Mouse (Mus musculus) limb, embryonic 15.5 days (tissue): ENCODE results near the gene Phgr1. TPM values are rescaled to one million over a fixed set of nuclear protein-coding genes. Genes with fewer than 3 reads are reported as not detected.
A peak's percentile ranks its signal among the peaks of the same experiment; 100 is the strongest.

Experiments
- ATAC-seq: fragments of 200-750 bp; cut with Nextera tagmentation; 2 replicates; pipeline ENCODE4 v1.8.0; 2017; ENCODE audit warnings: low read depth, moderate TSS enrichment; ENCODE audit not compliant: insufficient number of reproducible peaks, low FRiP score, low TSS enrichment
- H3K27ac ChIP-seq: fragments of 300-500 bp; sonication (generic); 2 replicates; pipeline ENCODE4 v1.5.1; 2015; ENCODE audit warnings: moderate library complexity, mild to moderate bottlenecking, inconsistent platforms
- H3K27me3 ChIP-seq: fragments of 300-500 bp; sonication (generic); 2 replicates; pipeline ENCODE4 v1.6.1; 2015; ENCODE audit warnings: inconsistent platforms
- H3K36me3 ChIP-seq: fragments of 300-500 bp; sonication (generic); 2 replicates; pipeline ENCODE4 v1.6.1; 2015; ENCODE audit warnings: inconsistent platforms
- H3K4me1 ChIP-seq: fragments of 300-500 bp; sonication (generic); 2 replicates; pipeline ENCODE4 v1.6.1; 2015; ENCODE audit warnings: inconsistent platforms
- H3K4me2 ChIP-seq: fragments of 300-500 bp; sonication (generic); 2 replicates; pipeline ENCODE4 v1.6.1; 2015; ENCODE audit warnings: mild to moderate bottlenecking, inconsistent platforms
- H3K4me3 ChIP-seq: fragments of 300-500 bp; sonication (generic); 2 replicates; pipeline ENCODE4 v1.5.1; 2015; ENCODE audit warnings: mild to moderate bottlenecking, inconsistent platforms
- H3K9ac ChIP-seq: fragments of 300-500 bp; sonication (generic); 2 replicates; pipeline ENCODE4 v1.6.1; 2015; ENCODE audit warnings: inconsistent platforms
- H3K9me3 ChIP-seq: fragments of 300-500 bp; sonication (generic); 2 replicates; pipeline ENCODE4 v1.6.1; 2016; ENCODE audit warnings: inconsistent platforms
- WGBS: fragments of 180-500 bp; shearing (Covaris S2); methylation state at CpG from one replicate; pipeline ENCODE4 v1.1.7; 2015; 5-methylcytosine and 5-hydroxymethylcytosine counted together
- polyA plus RNA-seq: library from polyadenylated mRNA; unstranded; fragments of >200 nt; fragmentation: Nextera tagmentation; extraction: Ambion mirVana; gene quantifications from 2 replicates; pipeline ENCODE4 v1.2.1, GENCODE M21; 2015

Gene Phgr1
- polyA plus RNA-seq, 1 experiment from 2014 or later = 2.7 TPM

DNA sequence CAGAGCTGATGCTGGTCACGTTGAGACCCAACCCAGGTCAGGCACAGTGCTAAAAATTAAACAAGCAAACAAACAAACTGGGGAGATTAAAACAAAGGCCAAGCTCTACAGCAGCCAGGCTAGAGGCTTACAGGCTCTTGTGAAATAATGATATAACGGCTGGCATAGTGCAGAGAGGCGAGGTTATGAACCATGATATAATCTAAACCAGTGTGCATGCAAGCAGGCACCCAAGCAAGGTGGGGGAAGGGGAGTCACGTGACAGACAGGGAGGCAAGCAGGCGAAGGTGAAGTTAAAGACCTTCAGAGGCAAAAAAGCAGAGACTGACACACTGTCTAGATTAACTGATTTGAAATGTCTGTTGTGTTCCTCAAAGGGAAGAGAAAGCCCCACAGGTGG, 10.5 kb downstream of the Phgr1 start:
- ATAC-seq = no peak
- Histone ChIP-seq H3K9ac (no peak overlapping the region), H3K27ac (no peak overlapping the region), H3K36me3 (no peaks in the 10 kb centered on the region), H3K4me3 (no peak overlapping the region), H3K9me3 (no peaks in the 10 kb centered on the region), H3K27me3 (peaks cover 13% of the 10 kb centered on the region; the same call in 1 of the 2 replicates), H3K4me1 (peaks cover 13% of the 10 kb centered on the region), H3K4me2 (no peak overlapping the region)
- 53% methylated on average over 5 of the region's 5 CpGs for WGBS

DNA sequence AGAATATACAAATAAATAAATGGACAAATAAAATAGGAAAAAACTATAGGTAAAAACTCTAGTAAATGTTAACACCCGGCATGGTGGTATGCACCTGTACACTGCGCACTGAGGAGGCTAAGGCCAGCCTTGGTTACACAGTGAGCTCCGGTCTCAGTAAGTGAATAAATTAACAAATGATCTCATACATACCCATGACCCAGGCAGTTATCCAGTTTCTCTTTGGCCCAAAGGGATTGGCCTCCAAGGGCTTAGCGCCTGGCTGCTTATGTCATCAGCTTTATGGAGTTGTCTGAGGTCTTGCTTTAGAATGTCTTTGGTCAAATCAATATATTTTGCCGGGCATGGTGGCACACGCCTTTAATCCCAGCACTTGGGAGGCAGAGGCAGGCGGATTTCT, 11.1 kb downstream of the Phgr1 start:
- no peak for ATAC-seq
- H3K9ac ChIP-seq = no peak overlapping the region
- 83% methylated on average over 7 of the region's 7 CpGs for WGBS
- H3K4me1 ChIP-seq = peaks cover 13% of the 10 kb centered on the region
- no peak overlapping the region for H3K27ac ChIP-seq
- H3K4me3 ChIP-seq = no peak overlapping the region
- H3K27me3 ChIP-seq = peaks cover 13% of the 10 kb centered on the region; the same call in 1 of the 2 replicates
- no peaks in the 10 kb centered on the region for H3K9me3 ChIP-seq
- no peaks in the 10 kb centered on the region for H3K36me3 ChIP-seq
- H3K4me2 ChIP-seq = no peak overlapping the region

DNA sequence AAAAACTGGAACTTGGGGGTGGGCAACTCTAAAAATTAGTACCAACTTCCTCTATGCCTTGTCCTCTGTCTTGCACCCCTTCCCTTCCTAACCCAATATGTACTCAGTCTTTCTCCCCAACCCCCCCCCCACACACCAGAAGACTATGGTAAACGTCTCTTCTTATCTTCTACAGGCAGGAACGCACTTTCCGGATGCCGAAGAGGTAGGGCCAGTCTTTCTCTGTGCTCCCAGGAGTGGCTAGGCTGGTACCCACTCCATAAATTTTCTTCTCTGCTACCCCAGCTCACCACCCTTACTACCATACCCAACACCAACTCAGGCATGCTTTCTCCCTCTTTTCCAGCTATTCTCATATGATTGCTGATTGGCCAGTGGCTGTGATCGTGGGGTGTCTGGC, 14.0 kb downstream of the Phgr1 start:
- no peaks in the 10 kb centered on the region for H3K36me3 ChIP-seq
- ATAC-seq = no peak
- H3K4me1 ChIP-seq = peaks cover 9% of the 10 kb centered on the region
- no peak overlapping the region for H3K27ac ChIP-seq
- H3K27me3 ChIP-seq = peaks cover 15% of the 10 kb centered on the region; the same call in 1 of the 2 replicates
- no peaks in the 10 kb centered on the region for H3K9me3 ChIP-seq
- no peak overlapping the region for H3K4me3 ChIP-seq
- H3K9ac ChIP-seq = no peak overlapping the region
- 82% methylated on average over 5 of the region's 5 CpGs for WGBS
- H3K4me2 ChIP-seq = no peak overlapping the region

DNA sequence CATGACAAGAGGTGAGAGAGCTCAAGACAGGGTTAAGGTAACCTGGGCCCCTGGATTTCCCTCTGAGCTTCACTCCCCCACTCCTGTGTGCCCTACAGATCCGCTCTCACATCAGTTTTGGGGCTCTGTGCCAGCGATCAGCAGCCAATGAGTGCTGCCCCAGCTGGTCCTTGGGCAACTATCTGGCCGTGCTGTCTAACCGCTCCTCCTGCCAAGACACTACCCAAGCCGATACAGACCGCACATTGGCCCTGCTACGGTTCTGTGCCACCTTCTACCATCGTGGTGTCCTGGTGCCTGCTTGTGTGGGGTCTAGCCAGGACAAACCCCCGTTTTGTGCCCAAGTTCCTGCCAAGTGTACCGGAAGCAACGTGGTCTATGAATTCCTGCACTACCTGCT, 16.9 kb downstream of the Phgr1 start:
- Histone ChIP-seq H3K9ac (no peak overlapping the region), H3K4me2 (no peak overlapping the region), H3K27ac (no peak overlapping the region), H3K4me1 (peaks cover 9% of the 10 kb centered on the region), H3K36me3 (no peaks in the 10 kb centered on the region), H3K4me3 (no peak overlapping the region), H3K27me3 (peaks cover 19% of the 10 kb centered on the region), H3K9me3 (no peaks in the 10 kb centered on the region)
- ATAC-seq = no peak
- 88% methylated on average over 11 of the region's 11 CpGs for WGBS

DNA sequence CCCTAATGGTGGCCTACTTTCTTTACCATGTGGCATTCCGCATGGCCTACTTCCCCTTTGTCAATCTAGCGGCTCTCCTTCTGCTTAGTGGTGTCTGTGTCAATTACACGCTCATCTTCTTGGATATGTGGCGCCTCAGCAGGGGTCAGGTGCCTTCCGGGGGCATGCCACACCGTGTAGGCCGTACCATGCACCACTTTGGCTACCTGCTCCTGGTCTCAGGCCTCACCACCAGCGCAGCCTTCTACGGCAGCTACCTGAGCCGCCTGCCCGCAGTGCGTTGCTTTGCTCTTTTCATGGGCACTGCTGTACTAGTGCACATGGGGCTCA, 17.6 kb downstream of the Phgr1 start:
- 0 out of 2 replicates have a peak overlapping the region, but pooled peaks have one; percentile 8 for H3K4me3 ChIP-seq
- H3K4me1 ChIP-seq = peaks cover 9% of the 10 kb centered on the region
- no peak overlapping the region for H3K9ac ChIP-seq
- no peaks in the 10 kb centered on the region for H3K9me3 ChIP-seq
- WGBS = 59% methylated on average over 12 of the region's 12 CpGs
- H3K27ac ChIP-seq = no peak overlapping the region
- no peaks in the 10 kb centered on the region for H3K36me3 ChIP-seq
- H3K27me3 ChIP-seq = peaks cover 19% of the 10 kb centered on the region
- peak overlapping the region; percentile 41 for H3K4me2 ChIP-seq
- no peak for ATAC-seq

DNA sequence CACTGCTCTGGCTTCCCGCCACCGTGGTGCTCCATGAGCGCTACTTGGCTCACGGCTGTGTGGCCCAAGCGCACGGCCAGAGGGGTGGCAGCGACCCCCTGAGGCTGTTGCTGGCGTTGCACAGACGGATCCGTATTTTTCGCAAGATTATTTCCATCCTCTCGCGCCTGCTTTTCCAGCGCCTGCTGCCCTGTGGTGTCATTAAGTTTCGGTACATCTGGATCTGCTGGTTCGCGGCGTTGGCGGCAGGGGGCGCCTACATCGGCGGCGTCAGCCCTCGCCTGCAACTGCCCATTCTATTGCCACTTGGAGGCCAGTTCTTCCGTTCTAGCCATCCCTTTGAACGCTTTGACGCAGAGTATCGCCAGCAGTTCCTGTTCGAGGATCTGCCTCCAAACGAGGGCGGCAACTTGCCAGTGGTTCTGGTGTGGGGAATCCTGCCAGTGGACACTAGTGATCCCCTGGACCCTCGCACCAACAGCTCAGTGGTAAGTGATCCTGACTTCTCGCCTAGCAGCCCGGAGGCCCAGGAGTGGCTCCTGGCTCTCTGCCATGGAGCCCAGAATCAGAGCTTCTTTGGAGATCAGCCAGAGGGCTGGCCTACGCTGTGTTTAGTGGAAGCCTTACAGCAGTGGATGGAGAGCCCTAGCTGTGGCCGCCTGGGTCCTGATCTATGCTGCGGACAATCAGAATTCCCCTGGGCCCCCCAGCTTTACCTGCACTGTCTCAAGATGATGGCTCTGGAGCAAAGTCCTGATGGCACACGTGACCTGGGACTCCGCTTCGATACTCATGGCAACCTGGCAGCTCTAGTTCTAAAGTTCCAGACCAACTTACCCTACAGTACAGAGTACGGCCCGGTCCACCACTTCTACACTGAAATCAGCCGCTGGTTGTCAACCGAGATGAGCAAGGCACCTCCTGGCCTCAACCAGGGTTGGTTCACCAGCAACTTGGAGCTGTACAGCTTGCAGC, 18.3 kb downstream of the Phgr1 start:
- ATAC-seq = peak; percentile 2; the same call in 1 of the 2 replicates
- no peak overlapping the region for H3K9ac ChIP-seq
- H3K9me3 ChIP-seq = no peaks in the 10 kb centered on the region
- H3K36me3 ChIP-seq = no peaks in the 10 kb centered on the region
- peak overlapping the region; percentile 41 for H3K4me2 ChIP-seq
- no peak overlapping the region for H3K27ac ChIP-seq
- 23% methylated on average over 44 of the region's 44 CpGs for WGBS
- peaks cover 9% of the 10 kb centered on the region for H3K4me1 ChIP-seq
- H3K4me3 ChIP-seq = peak overlapping the region; percentile 8; the same call in 1 of the 2 replicates
- peaks cover 19% of the 10 kb centered on the region for H3K27me3 ChIP-seq

DNA sequence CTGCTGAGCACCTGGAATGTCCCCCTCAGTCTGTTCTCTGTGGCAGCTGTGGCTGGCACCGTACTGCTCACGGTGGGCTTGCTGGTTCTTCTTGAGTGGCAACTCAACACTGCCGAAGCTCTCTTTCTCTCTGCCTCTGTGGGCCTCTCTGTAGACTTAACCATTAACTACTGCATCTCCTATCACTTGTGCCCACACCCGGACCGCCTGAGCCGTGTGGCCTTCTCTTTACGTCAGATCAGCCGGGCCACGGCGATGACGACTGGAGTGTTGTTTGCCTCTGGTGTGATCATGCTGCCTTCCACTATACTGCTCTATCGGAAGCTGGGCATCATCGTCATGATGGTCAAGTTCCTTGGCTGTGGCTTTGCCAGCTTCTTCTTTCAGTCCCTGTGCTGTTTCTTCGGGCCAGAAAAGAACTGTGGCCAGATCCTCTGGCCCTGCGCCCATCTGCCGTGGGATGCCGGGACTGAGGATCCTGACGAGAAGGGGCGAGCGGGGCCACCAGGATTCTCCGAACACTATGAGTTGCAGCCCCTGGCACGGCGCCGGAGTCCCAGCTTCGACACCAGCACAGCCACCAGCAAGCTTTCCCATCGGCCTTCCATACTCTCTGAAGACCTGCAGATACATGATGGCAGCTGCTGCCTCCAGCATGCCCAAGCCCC, 19.2 kb downstream of the Phgr1 start:
- Histone ChIP-seq H3K4me2 (no peak overlapping the region), H3K9ac (no peak overlapping the region), H3K9me3 (no peaks in the 10 kb centered on the region), H3K27ac (no peak overlapping the region), H3K27me3 (peaks cover 16% of the 10 kb centered on the region), H3K4me1 (peaks cover 9% of the 10 kb centered on the region), H3K36me3 (no peaks in the 10 kb centered on the region), H3K4me3 (no peak overlapping the region)
- no peak for ATAC-seq
- 94% methylated on average over 26 of the region's 26 CpGs for WGBS

DNA sequence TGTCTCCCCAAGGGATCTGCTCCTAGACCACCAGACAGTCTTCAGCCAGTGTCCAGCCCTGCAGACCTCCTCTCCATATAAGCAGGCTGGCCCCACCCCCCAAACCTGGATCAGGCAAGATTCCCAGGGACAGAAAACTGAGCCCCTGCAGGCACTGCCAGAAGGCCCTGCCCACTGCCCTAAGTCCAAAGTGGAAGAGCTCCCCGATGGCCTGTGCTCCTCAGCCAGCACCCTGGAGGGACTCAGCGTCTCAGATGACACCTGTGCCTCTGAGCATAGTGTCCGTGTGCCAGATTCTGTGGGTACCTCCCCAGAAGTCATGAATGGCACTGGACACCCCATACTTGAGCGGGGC, 19.7 kb downstream of the Phgr1 start:
- no peaks in the 10 kb centered on the region for H3K9me3 ChIP-seq
- H3K36me3 ChIP-seq = no peaks in the 10 kb centered on the region
- ATAC-seq = no peak
- 80% methylated on average over 4 of the region's 4 CpGs for WGBS
- no peak overlapping the region for H3K4me3 ChIP-seq
- H3K4me1 ChIP-seq = peaks cover 9% of the 10 kb centered on the region
- H3K27ac ChIP-seq = no peak overlapping the region
- H3K9ac ChIP-seq = no peak overlapping the region
- peaks cover 13% of the 10 kb centered on the region; the same call in 1 of the 2 replicates for H3K27me3 ChIP-seq
- H3K4me2 ChIP-seq = no peak overlapping the region

DNA sequence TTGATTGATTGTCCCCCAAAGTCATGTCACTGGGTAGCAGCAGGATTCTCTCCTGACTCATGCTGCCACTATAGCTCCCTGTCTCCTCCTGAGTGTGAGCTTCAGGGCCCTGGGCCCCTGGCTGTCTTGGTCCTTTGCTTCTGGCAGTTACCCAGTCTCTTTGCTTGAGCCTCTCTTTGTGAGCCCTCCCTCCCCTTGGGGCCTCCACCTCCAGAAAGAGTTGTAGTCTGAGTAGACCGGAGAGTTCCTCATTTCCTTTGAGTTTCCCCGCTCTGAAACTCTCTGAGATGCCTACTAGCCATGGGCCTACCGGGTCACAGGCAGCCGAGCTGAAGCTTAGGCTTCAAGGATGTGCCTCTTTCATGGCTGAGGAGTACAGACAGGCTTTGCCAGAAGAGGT, 21.1 kb downstream of the Phgr1 start:
- WGBS = 76% methylated on average over 4 of the region's 4 CpGs
- H3K4me1 ChIP-seq = peaks cover 9% of the 10 kb centered on the region
- H3K36me3 ChIP-seq = no peaks in the 10 kb centered on the region
- no peak overlapping the region for H3K4me2 ChIP-seq
- no peak overlapping the region for H3K9ac ChIP-seq
- no peak overlapping the region for H3K4me3 ChIP-seq
- H3K27ac ChIP-seq = no peak overlapping the region
- H3K27me3 ChIP-seq = peaks cover 13% of the 10 kb centered on the region; the same call in 1 of the 2 replicates
- H3K9me3 ChIP-seq = no peaks in the 10 kb centered on the region
- no peak for ATAC-seq

DNA sequence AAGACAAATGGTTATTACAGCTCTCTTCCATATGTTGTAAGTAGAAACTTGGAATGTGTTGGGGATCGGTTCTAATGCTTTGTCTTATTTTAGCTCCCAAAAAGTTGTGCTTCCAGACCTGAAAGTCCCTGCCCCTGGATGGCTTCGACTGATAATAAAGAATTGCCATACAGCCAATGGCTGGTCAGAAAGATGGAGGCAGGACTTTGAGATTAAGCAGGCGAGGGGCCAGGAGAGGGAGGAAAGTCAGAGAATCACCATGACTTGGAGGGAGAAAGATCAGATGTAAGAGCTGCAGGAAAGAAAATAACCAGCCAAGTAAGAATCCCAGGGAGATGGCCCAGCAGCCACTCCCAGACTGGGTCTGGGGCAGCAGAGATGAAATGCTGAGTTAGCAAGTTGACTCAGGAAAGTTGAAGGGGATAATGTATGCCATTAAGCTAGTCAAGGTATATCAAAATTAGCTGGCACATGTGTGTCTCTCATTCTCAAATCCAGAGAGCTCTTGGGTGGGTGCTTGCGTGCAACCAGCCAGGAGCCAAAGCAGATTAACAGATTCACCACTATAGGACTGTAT, 30.1 kb downstream of the Phgr1 start:
- WGBS = 69% methylated on average over 4 of the region's 4 CpGs
- Histone ChIP-seq H3K4me2 (no peak overlapping the region), H3K9ac (no peak overlapping the region), H3K27me3 (no peaks in the 10 kb centered on the region), H3K36me3 (no peaks in the 10 kb centered on the region), H3K9me3 (no peaks in the 10 kb centered on the region), H3K4me1 (no peaks in the 10 kb centered on the region), H3K27ac (no peak overlapping the region), H3K4me3 (no peak overlapping the region)
- ATAC-seq = no peak

DNA sequence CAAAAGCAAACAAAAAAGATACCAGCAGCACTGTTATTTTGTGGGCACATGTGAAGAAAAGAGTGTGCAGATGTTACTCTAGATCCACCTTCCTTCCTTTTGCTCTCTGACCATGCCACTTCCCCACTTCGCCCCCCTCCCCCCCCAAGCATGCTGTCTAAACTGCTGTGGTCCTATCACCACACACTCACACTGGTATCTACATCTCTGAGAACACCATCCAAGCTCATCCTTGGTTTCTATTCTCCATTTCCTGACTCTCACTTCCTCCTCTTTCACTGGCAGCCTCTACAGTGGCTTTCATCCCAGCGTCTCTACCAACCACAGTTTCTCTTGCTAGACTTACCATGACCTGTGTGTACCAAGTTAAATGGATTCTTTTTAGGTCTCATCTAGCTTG, 31.9 kb downstream of the Phgr1 start:
- Histone ChIP-seq H3K27me3 (no peaks in the 10 kb centered on the region), H3K4me1 (no peaks in the 10 kb centered on the region), H3K9ac (no peak overlapping the region), H3K9me3 (no peaks in the 10 kb centered on the region), H3K36me3 (no peaks in the 10 kb centered on the region), H3K4me3 (no peak overlapping the region), H3K27ac (no peak overlapping the region), H3K4me2 (no peak overlapping the region)
- no peak for ATAC-seq
- 77% methylated on average over 2 of the region's 2 CpGs for WGBS

DNA sequence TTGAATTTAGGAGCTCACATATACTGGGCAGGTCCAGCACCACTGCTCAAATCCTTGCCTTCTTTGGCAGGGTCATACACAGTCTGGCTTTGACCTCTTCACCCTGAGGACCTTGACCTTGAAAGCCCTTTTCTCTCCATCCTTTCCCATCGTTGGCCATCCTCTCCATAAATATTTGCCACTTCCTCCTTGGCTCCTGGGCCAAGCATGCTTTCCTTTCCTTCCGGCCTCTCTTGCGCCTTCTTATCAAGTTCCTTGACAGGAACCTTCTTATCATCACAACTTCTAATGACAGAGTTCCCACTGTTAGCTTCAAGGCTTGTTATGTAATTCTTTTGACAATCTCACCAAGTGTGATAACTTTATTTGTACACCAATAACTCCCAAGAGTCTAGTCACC, 32.6 kb downstream of the Phgr1 start:
- no peak overlapping the region for H3K9ac ChIP-seq
- H3K4me3 ChIP-seq = no peak overlapping the region
- no peaks in the 10 kb centered on the region for H3K9me3 ChIP-seq
- H3K4me2 ChIP-seq = no peak overlapping the region
- WGBS = 65% methylated on average over 3 of the region's 3 CpGs
- no peak overlapping the region for H3K27ac ChIP-seq
- no peaks in the 10 kb centered on the region for H3K27me3 ChIP-seq
- ATAC-seq = no peak
- H3K36me3 ChIP-seq = no peaks in the 10 kb centered on the region
- H3K4me1 ChIP-seq = no peaks in the 10 kb centered on the region
